Mouse (Mus musculus) kidney, postnatal 4 days (tissue): Measurements from ENCODE around the gene Clybl.
A peak's percentile ranks its signal among the peaks of the same experiment; 100 is the strongest.

Source experiments
- DNase-seq, 2 experiments: peaks; one replicate each; pipeline ENCODE4 v3.0.0; 2021; ENCODE audit warnings: mixed read lengths in 2 of 2

Clybl gene

DNA sequence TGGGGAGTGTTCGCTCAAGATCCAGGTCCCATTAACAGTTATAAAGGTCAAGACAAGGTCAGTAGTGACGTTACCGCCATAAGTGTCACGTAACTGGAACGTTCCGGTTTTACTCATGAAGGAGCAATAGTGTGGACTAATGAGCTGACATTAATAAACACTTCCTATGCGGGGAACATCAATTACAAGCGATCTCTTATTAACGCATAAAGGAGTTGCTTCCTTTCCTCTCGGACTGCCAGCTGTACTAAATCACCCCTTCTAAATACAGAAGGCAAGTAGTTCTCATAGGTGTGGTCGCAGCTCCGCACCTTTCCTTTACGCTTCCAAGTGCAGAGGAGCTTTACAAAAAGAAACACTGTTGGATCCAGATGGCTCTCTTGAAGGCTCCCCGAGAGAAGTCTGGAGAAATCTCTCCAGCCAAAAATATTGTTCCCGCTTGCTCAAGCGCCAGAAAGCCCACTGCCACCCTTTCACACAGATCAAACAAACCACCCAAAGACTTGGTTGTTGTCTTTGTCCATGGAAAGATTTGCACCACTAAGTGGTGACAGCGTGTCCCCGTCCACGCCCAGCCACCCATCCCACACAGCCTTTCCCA lies 207.0 kb downstream of the Clybl start:
- DNase-seq, result no peak

DNA sequence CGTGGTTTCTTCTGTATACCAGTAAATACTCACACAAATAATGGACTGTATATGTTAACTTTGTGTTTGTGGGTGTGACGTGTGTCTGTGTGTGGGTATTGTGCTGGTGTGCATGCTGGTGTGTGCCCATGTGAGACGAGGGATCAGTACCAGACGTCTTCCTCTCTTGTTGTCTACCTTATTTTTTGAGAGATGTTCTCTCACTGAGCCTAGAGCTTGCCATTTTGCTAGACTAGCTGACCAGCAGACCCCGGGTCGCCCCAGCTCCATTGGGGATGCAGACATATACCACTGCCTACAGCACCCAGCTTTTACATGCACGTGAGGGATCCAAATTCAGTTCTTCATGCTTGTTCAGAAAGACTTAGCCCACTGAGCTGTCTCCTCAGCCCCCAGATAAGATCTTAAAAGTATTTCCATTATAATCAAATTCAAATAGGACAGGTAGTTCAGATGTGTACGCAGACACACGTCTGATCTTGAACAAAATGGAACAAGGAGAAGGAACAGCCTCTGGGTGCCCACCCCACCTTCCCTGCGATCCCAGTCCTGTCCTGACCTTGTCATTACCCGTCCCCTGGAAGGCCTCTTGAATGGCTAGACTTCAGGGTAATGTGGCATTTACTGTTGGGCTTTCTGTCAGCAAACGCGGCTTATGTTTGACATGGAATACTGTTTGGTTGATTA lies 208.3 kb downstream of the Clybl start:
- DNase-seq, result no peak

DNA sequence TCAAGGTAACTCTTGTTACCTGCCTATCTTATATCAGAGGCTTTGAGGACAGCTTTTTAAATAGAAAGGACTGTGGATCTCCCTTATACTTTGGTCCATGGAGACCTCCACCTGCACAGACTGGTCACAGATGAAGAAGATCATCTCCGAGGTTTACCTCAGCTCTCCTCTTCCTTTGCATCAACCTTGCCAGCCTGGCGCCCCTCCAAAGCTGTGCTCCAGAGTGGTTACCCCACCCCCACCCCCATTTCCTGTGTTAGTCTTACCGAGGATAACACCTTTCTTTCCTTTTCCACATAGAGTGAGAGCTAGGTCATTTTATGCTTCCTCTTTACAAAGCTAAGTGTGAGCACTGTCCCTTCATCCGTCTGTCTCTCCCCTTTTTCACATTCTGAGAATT lies 209.4 kb downstream of the Clybl start:
- no peak for DNase-seq

DNA sequence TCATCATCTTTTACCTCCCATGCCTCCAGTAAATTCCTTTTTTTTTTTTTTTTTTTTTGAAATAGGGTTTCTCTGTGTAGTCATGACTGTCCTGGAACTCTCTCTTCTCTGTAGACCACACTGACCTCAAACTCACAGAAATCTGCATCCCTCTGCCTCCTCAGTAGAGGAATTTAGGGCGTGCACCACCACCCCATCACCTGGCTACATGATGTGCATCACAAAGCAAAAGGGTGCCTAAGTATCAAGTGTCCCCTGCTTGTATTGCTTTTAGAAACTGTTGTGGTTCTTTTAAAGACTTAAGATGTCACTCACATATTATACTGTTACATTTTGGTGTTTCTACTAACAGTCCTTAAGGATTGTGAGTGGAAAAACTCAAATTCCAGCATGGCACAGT lies 211.6 kb downstream of the Clybl start:
- no peak for DNase-seq

DNA sequence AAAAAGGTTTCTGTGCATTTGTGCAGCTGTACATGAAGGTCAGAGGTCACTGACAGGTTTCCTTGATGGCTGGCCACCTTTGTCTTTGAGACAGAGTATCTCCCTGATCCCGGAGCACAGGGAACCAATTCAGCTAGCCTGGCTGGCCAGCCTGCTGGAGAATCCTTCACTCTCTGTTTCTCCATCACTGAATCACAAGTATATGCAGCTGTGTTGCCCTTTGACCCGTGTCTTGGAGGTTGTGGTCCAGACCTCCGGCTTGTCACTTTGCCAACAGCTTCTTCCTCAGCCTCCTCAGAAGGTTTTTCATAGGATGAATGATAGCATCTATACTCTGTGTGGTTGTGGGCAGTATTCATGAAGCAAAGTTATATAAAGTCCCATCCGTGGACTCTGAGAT lies 217.2 kb downstream of the Clybl start:
- DNase-seq, result no peak

DNA sequence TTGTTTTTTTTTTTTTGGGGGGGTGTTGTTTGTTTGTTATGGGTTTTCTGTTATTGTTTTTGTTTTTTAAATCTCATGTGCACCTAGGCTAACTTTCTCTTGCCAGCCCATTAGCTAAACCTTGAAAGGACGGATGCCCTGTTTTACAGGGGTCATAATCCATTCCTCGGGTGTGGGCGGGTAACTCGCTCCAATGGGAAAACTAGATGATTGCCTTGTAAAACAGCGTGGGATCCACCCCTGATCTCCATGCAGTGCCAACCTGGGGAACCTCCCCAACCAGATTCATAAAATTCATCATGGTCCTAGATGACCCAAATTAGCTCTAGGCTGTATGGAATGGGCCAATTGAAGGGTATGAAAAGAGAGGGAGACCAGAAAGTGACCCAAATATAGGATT lies 218.4 kb downstream of the Clybl start:
- no peak for DNase-seq

DNA sequence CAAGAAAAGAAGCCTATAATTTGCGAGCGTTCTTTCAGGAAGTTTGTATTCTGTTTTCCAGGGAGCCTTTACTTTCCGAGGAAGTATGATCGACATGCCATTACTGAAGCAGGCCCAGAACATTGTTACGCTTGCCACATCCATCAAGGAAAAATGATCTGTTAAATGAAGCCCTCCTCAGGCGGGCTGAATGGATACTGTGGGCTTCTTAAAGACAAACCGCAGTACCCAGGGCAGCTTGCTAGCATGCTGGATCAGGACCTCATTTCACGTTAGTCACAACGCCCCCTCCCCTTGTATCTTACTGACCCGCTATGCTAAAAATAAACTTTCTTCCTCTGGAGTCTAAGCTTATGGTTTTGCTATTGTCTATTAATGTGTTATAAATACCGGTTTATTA lies 220.4 kb downstream of the Clybl start:
- no peak for DNase-seq

DNA sequence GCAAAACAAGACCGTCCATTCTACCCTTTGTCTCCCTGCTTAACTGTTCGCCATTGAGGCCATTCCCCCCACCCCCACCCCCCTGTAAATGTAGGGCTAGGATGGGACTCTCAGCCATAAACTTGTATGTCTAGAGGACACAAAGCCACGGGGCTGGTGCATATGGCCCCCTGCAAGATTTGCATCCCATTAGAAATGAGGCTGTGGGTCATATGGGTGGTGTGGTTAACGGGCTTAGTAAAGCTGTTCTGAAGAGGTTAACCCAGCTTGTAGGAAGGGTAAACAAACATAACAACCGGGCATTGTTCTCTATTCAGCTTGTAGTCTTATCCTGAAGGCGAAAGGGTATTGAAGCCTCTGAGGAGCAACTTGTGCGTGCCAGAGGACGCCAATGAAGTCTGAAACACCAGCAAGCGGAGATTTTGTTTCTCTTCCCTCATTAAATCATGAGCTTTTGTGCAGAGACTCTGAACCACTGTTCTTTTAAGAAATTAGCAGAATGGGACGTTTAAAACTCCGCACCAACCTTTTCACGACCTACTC lies 221.3 kb downstream of the Clybl start:
- DNase-seq, result no peak

DNA sequence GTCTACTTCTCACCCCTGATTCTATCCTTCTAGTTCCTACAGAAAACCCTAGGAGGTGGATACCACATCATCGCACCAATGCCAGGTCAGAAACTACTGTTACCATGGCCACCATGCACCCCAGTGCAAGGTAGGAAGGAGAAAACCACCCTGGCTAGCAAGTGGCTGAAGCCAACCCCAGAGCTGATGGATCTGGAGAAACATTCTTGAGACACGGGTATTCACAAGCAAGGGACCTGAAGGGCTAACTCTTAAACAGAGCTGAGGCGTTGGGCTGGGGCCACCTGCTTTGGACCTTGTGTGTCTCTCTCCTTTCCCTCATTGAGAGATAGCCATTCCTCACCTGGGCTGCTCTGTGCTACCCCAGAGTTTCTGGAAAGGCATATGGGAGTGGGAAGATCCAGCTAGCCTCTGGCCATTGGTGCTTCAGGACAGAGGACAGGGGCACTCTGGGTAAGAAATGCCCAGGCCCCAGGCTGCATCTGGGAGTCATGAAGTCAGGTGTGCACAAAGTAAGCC lies 222.0 kb downstream of the Clybl start:
- DNase-seq, result no peak

DNA sequence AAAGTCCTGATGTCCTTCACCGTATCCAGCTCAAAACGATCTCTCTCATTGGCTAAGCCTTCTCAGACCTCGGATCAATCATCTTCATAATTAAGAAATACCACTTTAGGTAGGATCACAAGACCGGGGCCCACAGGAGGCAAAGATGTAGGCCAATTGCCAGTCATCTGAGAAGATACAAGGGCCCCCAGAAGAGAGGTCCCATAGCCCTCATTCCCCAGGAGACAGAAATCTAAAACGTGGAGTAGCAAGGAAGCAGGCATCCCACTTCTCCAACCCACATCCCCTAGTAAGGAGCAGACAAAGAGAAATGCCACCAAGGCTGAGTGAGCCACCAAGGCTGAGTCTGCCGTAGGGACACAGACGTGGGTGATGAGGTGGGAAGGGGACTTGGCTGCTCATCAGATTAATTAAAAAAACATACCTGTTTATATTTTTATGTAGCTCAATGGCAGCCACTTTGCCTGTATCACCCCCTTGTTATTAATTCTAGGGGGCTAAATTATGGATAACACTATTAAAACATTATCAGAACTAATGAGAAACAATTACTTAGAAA lies 223.2 kb downstream of the Clybl start:
- DNase-seq, result no peak

DNA sequence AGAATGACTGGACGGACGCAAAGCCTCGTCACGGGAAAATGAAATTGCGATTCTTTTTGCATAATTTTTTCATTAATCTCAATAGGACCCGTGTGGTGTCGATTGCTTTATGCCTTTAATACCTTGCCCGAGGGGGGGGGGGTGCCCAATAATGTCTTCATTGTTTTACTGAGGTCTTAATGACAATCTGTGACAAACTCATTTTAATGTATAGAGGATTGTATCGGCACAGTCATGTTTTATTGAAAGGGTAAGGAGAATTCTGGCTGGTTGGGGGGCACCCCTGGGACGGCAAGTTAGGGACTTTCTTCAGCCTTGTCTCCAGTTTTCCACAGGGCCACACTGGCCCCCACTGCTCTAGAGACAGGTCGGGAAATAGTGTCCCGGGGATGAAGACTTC lies 223.7 kb downstream of the Clybl start:
- DNase-seq, result no peak

DNA sequence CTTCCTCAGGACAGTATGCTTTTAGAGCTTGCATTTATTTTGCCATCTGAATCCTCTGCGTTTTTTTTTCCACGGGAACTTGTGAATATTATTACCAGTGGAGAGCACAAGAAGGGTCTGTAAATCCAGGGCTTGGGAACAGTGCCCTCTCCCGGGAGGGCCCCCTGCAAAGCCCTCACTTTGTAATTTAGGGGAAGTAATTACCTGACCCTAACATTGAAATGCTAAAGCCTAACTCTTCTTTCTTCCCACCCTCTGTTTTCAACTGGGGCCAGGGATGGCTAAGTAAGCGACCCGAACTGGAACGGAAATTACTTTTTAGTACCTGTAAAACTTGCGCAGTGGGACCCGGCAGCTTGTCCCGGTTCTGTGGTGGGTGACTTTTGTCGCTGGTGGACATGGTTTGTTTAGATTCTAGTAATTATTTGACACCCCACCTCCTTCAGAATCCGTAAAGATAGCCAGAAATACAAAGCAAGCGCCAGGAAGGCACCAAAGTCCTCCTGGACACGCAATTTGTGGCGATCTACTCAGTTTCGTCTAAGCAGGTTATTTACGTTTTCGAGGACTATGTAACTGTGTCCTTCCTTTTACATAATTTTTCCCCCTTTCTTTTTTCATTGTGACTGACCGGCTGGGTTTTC lies 224.5 kb downstream of the Clybl start:
- peak in 1 of 2 experiments; percentile 12 for DNase-seq

DNA sequence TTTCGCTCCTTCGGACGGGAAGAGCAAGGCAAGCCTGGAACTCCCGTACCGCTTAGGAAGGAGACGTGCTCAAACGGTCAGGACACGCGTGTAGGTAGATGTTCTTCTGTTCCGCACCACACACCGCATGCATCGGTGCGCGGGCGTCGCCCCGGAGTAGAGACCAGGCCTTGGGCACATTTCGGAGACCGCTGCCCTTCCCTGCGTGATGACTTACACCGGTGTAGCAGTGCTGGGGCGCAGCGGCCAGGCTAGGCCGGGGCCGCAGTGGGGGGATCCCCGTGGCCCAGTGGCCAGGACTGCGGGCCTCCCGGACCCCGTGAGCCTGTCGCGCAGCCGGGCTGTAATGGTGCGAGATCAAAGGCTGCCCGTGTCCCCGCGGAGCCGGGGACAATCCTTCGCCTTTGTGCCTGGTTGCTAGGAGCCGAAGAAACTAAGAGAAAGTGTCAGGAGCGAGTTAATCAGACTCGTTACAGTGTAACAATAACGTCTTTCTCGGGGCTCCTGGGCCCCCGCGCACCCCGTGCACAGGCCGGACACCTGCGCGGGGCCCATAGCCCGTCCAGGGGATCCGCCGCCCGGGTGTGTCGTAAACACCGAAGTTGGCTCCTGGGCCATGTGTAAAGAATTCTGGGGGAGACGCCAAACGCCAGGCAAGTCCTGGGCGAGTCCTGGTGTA lies 225.2 kb downstream of the Clybl start:
- peak; percentile 27 to 34 for DNase-seq

DNA sequence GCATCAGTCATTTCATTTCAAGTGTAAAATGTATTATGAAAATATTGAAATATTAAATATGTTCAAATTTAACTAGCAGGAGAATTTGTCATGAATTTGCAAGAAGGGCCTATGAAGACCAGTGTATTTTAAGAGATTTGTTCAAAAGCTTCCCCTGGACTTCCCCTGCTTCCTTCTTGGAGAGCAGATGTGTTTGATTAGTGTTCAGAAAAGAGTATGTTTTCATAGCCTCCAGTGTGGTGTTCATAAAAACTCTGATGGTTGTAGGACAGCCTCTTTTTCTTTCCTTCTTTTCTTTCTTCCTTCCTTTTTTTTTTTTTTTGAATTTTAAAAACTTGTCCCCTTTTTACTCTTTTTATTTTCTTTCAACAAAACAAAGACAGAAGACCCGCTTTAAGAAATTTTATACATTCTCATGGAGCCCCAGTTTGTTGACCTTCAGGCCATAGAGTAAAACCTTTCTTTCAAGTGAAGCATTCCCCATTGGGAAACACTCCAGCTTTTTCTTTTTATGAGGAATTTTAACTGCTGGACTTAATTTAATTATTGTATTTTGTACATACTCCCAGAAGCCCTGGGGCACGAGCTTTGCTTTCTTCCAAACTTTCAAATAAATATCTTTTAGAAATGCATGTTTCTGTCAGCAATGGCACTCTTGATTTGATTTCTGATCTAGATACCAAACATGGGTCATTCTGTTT lies 231.5 kb downstream of the Clybl start:
- no peak for DNase-seq

DNA sequence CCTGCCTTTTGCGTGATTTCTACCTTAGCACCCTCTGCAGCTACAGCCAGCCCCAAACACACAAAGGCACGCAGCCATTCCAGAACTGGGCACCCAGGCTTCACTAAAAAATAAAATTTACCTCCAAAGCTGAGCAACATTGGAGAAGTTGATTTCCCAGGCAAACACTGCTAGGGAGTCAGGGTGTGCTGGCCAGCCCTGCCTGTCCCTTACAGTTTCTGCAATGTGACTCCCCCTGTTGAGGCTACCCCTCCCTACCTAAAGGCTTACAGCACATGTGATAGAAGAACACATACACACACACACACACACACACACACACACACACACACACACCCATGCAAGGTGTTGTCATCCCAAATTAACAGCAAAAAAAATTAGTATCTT lies 232.0 kb downstream of the Clybl start:
- no peak for DNase-seq

DNA sequence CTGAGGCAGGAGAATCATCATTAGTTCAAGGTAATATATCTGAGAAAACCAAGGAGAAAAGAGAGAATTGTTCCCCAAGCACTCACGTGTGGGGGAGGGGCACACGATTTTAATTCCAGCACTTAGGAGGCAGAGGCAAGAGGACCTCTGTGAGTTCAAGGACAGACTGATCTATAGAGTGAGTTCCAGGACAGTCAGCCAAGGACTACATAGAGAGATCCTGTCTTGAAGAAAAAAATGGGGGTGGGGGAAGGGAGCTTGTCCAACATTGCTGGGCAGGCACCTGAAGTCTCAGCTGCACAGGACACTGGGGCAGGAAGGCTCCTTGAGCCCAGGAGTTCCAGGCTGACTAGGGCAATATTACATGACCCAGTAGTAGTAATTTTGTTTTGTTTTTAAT lies 233.3 kb downstream of the Clybl start:
- no peak for DNase-seq

DNA sequence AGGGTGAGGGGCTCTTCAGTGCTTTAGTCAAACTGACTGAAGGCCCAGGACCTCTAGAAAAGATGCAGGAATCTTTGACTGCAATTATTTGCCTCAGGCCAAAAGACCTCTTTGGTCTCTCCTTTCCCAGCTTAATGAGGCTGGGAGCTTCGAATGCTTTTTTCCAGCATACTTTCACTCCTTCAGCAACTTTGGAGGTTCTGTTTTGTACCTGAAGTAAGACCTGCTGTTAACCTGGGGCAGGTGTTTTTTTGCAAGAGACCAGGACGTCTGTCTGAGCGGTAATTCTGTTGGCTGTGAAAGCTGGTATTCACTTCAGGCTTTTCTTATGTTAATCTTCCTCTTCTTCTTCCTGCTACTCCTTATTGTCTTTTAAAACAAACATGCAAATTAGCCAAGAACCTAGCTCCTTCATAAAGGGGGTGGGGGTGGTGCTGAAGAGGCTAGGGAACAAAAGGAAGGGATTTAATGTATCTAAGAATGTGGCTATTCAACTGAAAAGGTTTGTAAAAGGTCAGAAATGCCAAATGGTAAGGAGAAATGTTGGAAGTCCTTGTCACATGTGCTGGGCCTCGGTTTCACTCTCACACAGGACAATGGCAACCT lies 234.8 kb downstream of the Clybl start:
- DNase-seq, result no peak

DNA sequence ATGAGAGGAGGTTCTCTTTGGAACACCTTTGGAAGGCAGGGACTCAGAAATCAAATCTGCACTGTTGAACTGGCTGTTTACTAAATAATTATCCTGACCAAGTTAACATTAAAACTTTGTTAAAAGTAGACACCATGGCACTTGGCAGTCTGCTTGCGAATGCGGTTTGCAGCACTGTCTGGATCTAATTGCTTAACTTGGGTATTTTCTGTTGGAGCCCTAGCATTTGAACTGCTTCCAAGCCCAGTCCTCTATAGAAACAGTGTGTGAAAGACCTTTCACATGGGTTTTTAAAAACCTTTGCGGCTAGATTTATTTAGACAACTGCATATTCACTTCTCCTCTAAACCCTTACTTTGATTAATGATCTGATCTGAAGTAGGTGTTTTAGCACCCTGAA lies 242.9 kb downstream of the Clybl start:
- DNase-seq, result no peak

DNA sequence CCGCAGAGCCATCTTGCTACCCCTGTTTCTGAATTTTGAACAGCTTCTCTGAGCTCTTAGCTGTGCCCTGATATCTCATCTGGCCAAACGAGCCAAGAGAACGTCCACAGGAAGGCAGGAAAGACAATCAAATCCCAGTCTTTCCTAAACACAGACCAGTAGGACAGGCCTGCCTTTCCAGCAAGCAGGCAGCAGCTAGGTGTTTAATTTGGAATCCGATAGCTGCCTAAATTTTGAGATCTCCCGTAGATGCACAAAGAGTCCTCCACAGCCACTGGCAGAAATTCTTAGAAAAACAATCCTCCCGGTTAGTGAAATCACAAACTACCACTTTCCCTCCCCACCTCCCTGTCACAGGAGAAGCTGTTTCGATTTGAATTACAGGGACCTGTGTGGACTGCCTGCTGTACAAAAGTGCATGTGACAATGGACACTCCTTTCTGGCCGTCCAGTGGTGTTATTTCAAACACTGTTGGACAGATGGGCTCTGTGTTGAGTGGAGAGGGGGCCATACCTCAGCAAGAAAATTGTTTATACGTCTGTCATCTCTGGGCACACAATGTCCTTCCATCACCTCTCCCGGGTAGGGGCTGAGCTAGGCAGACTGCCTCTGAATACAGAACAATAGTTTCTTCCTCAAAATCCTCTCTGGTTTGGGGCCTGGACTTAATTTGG lies 245.2 kb downstream of the Clybl start:
- no peak for DNase-seq

DNA sequence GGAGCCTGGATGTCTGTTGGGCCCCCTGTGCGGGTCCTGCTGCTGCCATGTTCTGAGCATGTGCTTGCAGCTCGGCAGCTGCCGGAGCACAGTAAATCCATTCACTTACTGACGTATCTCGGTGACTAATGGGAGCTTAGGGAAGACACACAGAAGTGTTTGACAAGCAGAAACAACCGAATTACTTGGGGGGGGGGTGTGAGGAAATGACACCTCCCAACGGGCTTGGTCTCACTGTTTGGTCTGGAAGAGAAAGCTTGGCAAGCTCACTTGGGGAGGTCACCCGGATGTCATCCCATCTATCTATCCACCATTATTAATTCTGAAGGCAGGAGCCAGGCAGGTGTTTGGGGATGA lies 245.7 kb downstream of the Clybl start:
- DNase-seq, result no peak

DNA sequence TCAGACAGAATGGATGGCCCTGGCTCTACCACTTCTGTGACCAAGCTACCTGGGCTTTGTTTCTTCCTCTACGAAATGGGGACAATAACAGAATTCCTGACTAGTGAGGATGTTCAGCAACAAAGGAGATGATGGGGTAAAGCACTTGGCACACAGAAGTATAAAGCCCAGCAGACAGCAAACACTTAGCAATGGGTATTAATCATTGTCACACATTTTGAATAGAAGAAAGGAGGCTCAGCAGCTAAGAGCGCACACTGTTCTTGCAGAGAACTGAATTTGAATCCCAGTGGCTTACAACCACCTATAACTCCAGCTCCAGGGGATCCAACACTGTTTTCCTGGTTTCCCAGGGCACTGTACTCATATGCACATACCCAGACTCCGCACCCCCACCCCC lies 246.2 kb downstream of the Clybl start:
- no peak for DNase-seq

DNA sequence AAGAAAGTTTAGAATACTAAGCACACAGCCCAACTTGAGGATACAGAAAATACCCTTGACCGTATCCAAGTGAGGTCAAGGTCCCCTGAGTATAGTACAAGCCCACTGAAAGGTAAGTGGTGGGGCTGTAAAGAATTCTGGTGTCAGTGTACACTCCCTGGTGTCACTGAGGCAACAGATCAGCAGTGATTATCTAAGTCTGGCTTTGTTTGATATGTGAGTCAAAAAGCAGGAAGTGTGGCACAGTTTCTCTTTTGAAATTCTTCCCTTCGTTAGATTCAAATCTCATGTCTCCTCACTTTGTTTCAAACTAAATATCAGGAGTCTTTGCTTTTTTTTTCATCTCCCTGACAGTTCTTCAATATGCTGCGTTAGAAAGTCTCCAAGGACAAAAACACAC lies 251.1 kb downstream of the Clybl start:
- no peak for DNase-seq
